In the genomic region with DNA sequence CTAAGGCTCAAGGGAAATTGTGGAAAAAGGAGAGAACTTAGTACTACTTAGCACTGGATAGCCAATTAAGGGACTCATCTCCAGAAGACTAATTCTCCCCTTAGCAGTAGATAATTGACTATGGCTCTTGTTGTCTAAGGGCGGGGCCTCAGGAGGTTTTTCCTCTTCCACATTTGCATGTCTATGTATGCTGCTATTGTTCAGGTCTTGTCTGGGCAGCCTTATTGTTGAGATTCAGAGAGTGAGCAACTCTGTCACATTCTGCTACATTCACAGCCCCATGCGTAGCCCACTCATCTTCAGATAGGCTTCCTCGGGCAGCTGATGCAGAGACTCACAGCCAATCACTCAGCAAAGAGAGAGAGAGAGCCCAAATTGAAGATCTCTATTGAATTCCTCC, we compare ENCODE assay signal across 22 mouse cellular contexts.
"Had no signal": no experiment of that assay in that cellular context is flagged by ENCODE, and none has a peak within 500 bp of the region (broad histone marks: within the 10 kb centered on the region; RNA-seq: fewer than 3 reads in every experiment).

No protein-coding gene starts in this region.

- H3K4me2 ChIP-seq: limb, embryonic 13.5 days; liver, embryonic 12.5 days; liver, embryonic 15.5 days; lung, embryonic 15.5 days; midbrain, embryonic 11.5 days; neural tube, embryonic 13.5 days had no signal

- ATAC-seq: liver, embryonic 12.5 days had no signal

- H3K27ac ChIP-seq: kidney, postnatal 0 days; layer of hippocampus, adult 2 months; limb, embryonic 10.5 days; limb, embryonic 13.5 days; liver, embryonic 12.5 days; liver, embryonic 15.5 days; lung, embryonic 15.5 days; neural tube, embryonic 13.5 days had no signal

- H3K27me3 ChIP-seq: limb, embryonic 13.5 days; liver, embryonic 12.5 days; liver, embryonic 15.5 days; lung, embryonic 15.5 days; neural tube, embryonic 13.5 days had no signal

- H3K4me3 ChIP-seq: layer of hippocampus, adult 2 months; limb, embryonic 10.5 days; limb, embryonic 13.5 days; liver, embryonic 12.5 days; liver, embryonic 15.5 days; lung, embryonic 15.5 days; neural tube, embryonic 13.5 days had no signal

- DNase-seq: kidney, adult 2 months; kidney, postnatal 25 days; layer of hippocampus, adult 9-11 months; liver; lung, adult 18-20 months; lung, postnatal 10 days; lung, postnatal 36 days; midbrain, embryonic 14.5 days; right cerebral cortex, adult 18-20 months; right cerebral cortex, postnatal 14 days; spleen, adult 18-20 months; thymus, adult 18-20 months; thymus, postnatal 36 days had no signal

- H3K4me1 ChIP-seq: limb, embryonic 10.5 days; limb, embryonic 13.5 days; liver, embryonic 12.5 days; liver, embryonic 15.5 days; lung, embryonic 15.5 days; neural tube, embryonic 13.5 days had no signal

- H3K36me3 ChIP-seq: limb, embryonic 10.5 days; limb, embryonic 13.5 days; liver, embryonic 12.5 days; liver, embryonic 15.5 days; lung, embryonic 15.5 days; neural tube, embryonic 13.5 days had no signal

- H3K9me3 ChIP-seq: limb, embryonic 10.5 days; limb, embryonic 13.5 days; liver, embryonic 12.5 days; liver, embryonic 15.5 days; lung, embryonic 15.5 days; neural tube, embryonic 13.5 days had no signal

- H3K9ac ChIP-seq: limb, embryonic 13.5 days; liver, embryonic 12.5 days; liver, embryonic 15.5 days; lung, embryonic 15.5 days; neural tube, embryonic 13.5 days had no signal
